Mouse (Mus musculus): Measurements from ENCODE around the gene Gm8720. TPM values are rescaled to one million over a fixed set of nuclear protein-coding genes. Genes with fewer than 3 reads are reported as not detected.
"Not testable (repeated sequence)": the region's sequence is repeated elsewhere in the genome, so short reads cannot be mapped to it uniquely, and the experiment has no call there.

Gm8720 gene
- not detected in 2 replicates for total RNA-seq (2017)

- ATAC-seq (ENCODE audit: extremely low read depth, insufficient number of reproducible peaks, low FRiP score, poor library complexity, severe bottlenecking) = not testable (repeated sequence)
Observed at GRCm38 (mm10) chr7:23067356-23067755, at the start of gene Gm8720. Gene Gm8720, minus strand, starts transcription at chr7:23067456.

DNA sequence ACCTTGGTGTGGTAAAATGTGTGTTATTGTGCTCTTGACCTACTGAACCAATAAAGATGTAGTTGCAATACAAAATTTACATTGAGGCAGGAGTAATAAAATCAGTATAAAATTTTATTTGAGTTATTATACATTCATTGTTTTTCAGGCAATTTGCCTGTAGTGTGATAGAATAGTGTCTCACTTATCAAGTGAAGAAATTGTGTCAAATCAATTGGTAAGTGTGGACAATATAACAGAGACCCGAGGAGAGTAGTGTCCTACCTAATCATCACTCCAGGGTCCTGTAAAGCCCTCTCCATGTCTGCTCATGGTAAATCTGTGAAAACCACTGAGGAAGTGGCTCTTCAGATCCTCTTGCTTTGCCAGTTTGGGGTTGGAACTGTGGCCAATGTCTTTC, 12.0 kb downstream of the Gm8720 start, which contains the start of gene Vmn1r163:
TSS of gene Vmn1r163 (plus strand) at position 301 of the 400 bp plus-strand sequence.
- ATAC-seq (ENCODE audit: extremely low read depth, insufficient number of reproducible peaks, low FRiP score, poor library complexity, severe bottlenecking) = not testable (repeated sequence)

GRCm38 (mm10) chr7:23019823-23020222, 47.4 kb downstream of the Gm8720 start, which contains the start of gene Gm4216:
Gene Gm4216, minus strand, starts transcription at chr7:23019923.
- ATAC-seq (ENCODE audit: extremely low read depth, insufficient number of reproducible peaks, low FRiP score, poor library complexity, severe bottlenecking) = not testable (repeated sequence)

Other genes starting within 250 kb of the Gm8720 start
- not detected in 2 replicates for gene Vmn1r159, start 223.9 kb downstream of the Gm8720 start, total RNA-seq (2017)
- not detected in 2 replicates for gene Vmn1r160, start 196.2 kb downstream of the Gm8720 start, total RNA-seq (2017)
- gene Gm4214, start 82.8 kb downstream of the Gm8720 start, total RNA-seq (2017) = not detected in 2 replicates
- not detected in 2 replicates for gene Gm4216, start 47.5 kb downstream of the Gm8720 start, total RNA-seq (2017)
- gene Vmn1r163, start 11.9 kb downstream of the Gm8720 start, total RNA-seq (2017) = not detected in 2 replicates
- gene Gm10662, start 77.0 kb upstream of the Gm8720 start, total RNA-seq (2017) = not detected in 2 replicates
- gene Vmn1r165, start 149.9 kb upstream of the Gm8720 start, total RNA-seq (2017) = not detected in 2 replicates
- gene Vmn1r166, start 184.2 kb upstream of the Gm8720 start, total RNA-seq (2017) = not detected in 2 replicates
- not detected in 2 replicates for gene Gm6902, start 211.4 kb upstream of the Gm8720 start, total RNA-seq (2017)
- not detected in 2 replicates for gene Nlrp4e, start 233.7 kb upstream of the Gm8720 start, total RNA-seq (2017)

Measured in neutrophil, adult 5-6 weeks (primary cell).